Mouse (Mus musculus) hindbrain, embryonic 13.5 days (tissue): ENCODE measurements around the gene Hfe. TPM values are rescaled to one million over a fixed set of nuclear protein-coding genes. Genes with fewer than 3 reads are reported as not detected.

Experiments used
- microRNA-seq: library from miRNA; unstranded; fragments of <30 nt; microRNA quantifications from one replicate; pipeline ENCODE4, GENCODE M21; 2016
- polyA plus RNA-seq: library from polyadenylated mRNA; unstranded; fragments of >200 nt; fragmentation: Nextera tagmentation; extraction: Ambion mirVana; gene quantifications from 2 replicates; pipeline ENCODE4 v1.2.1, GENCODE M21; 2015

Hfe gene
- polyA plus RNA-seq, 1 experiment from 2014 or later = 5.6 TPM

Small RNA genes lying within 50 kb of the gene (microRNA-seq; reads per million reads assigned to microRNA genes)
- gene Gm44314 (not detected), gene Gm44350 (not detected), gene Gm44484 (not detected)

Other genes starting within 250 kb of the Hfe start
- gene Btn1a1, start 245.0 kb downstream of the Hfe start, polyA plus RNA-seq = 0.06 TPM in 1 of 2 replicates, not detected in the other
- 0.12 TPM in 1 of 2 replicates, not detected in the other for gene Btn2a2, start 222.0 kb downstream of the Hfe start, polyA plus RNA-seq
- gene Hist1h4h, start 179.8 kb downstream of the Hfe start, polyA plus RNA-seq = 4.2 and 5.7 TPM in 2 replicates
- 2.4 TPM in 1 of 2 replicates, not detected in the other for gene Hist1h2af, start 176.9 kb downstream of the Hfe start, polyA plus RNA-seq
- 1.8 and 3.0 TPM in 2 replicates for gene Hist1h3g, start 175.4 kb downstream of the Hfe start, polyA plus RNA-seq
- 0.29 TPM in 1 of 2 replicates, not detected in the other for gene Hist1h2bh, start 167.5 kb downstream of the Hfe start, polyA plus RNA-seq
- gene Hist1h3f, start 166.8 kb downstream of the Hfe start, polyA plus RNA-seq = 0.38 TPM in 1 of 2 replicates, not detected in the other
- gene Hist1h4f, start 159.2 kb downstream of the Hfe start, polyA plus RNA-seq = 0.83 TPM in 1 of 2 replicates, not detected in the other
- gene Hist1h1d, start 157.6 kb downstream of the Hfe start, polyA plus RNA-seq = 0.10 and 0.16 TPM in 2 replicates
- 2.1 and 2.8 TPM in 2 replicates for gene Hist1h3e, start 148.5 kb downstream of the Hfe start, polyA plus RNA-seq
- gene Hist1h2ae, start 139.6 kb downstream of the Hfe start, polyA plus RNA-seq = 26.4 and 29.3 TPM in 2 replicates
- gene Hist1h2bg, start 139.5 kb downstream of the Hfe start, polyA plus RNA-seq = 2.8 TPM in 2 replicates
- 1.2 and 3.0 TPM in 2 replicates for gene Hist1h2bf, start 136.7 kb downstream of the Hfe start, polyA plus RNA-seq
- 0.61 and 2.7 TPM in 2 replicates for gene Hist1h2ad, start 136.5 kb downstream of the Hfe start, polyA plus RNA-seq
- 1.6 and 2.7 TPM in 2 replicates for gene Hist1h3d, start 135.1 kb downstream of the Hfe start, polyA plus RNA-seq
- gene Hist1h4d, start 129.3 kb downstream of the Hfe start, polyA plus RNA-seq = 50.0 and 52.6 TPM in 2 replicates
- gene Hist1h2be, start 89.7 kb downstream of the Hfe start, polyA plus RNA-seq = 1.2 and 1.6 TPM in 2 replicates
- gene Hist1h1e, start 88.3 kb downstream of the Hfe start, polyA plus RNA-seq = 7.9 and 8.8 TPM in 2 replicates
- gene Hist1h2ac, start 26.9 kb downstream of the Hfe start, polyA plus RNA-seq = 0.38 and 0.54 TPM in 2 replicates
- gene Hist1h2bc, start 26.7 kb downstream of the Hfe start, polyA plus RNA-seq = 17.8 and 23.1 TPM in 2 replicates
- gene Hist1h1t, start 15.0 kb downstream of the Hfe start, polyA plus RNA-seq = not detected in 2 replicates
- 3.9 and 4.4 TPM in 2 replicates for gene Hist1h4c, start 12.4 kb downstream of the Hfe start, polyA plus RNA-seq
- 8.8 and 9.7 TPM in 2 replicates for gene Hist1h1c, start 28.0 kb upstream of the Hfe start, polyA plus RNA-seq
- 1.3 and 1.9 TPM in 2 replicates for gene Hist1h3c, start 34.7 kb upstream of the Hfe start, polyA plus RNA-seq
- gene Hist1h2bb, start 35.9 kb upstream of the Hfe start, polyA plus RNA-seq = 0.86 and 1.7 TPM in 2 replicates
- 10.5 and 12.7 TPM in 2 replicates for gene Hist1h2ab, start 40.3 kb upstream of the Hfe start, polyA plus RNA-seq
- gene Hist1h3b, start 41.4 kb upstream of the Hfe start, polyA plus RNA-seq = 4.2 and 4.4 TPM in 2 replicates
- 1.4 TPM in 1 of 2 replicates, not detected in the other for gene Hist1h4b, start 46.2 kb upstream of the Hfe start, polyA plus RNA-seq
- not detected in 2 replicates for gene Hist1h4a, start 50.4 kb upstream of the Hfe start, polyA plus RNA-seq
- 1.9 and 2.5 TPM in 2 replicates for gene Hist1h3a, start 51.5 kb upstream of the Hfe start, polyA plus RNA-seq
- 0.56 and 1.2 TPM in 2 replicates for gene Hist1h1a, start 52.8 kb upstream of the Hfe start, polyA plus RNA-seq
- gene Trim38, start 59.1 kb upstream of the Hfe start, polyA plus RNA-seq = not detected in 2 replicates
- not detected in 2 replicates for gene Slc17a2, start 96.1 kb upstream of the Hfe start, polyA plus RNA-seq
- gene Slc17a3, start 128.6 kb upstream of the Hfe start, polyA plus RNA-seq = not detected in 2 replicates
- gene Slc17a1, start 156.9 kb upstream of the Hfe start, polyA plus RNA-seq = not detected in 2 replicates
- gene Slc17a4, start 204.2 kb upstream of the Hfe start, polyA plus RNA-seq = 0.09 TPM in 1 of 2 replicates, not detected in the other
- gene Hist1h2ba, start 223.3 kb upstream of the Hfe start, polyA plus RNA-seq = not detected in 2 replicates
- not detected in 2 replicates for gene Hist1h2aa, start 223.6 kb upstream of the Hfe start, polyA plus RNA-seq